Mouse (Mus musculus) common myeloid progenitor, adult 5-6 weeks (primary cell): ENCODE data around the gene Actl7a. TPM values are rescaled to one million over a fixed set of nuclear protein-coding genes. Genes with fewer than 3 reads are reported as not detected.
A peak's percentile ranks its signal among the peaks of the same experiment; 100 is the strongest.

Experiments
- ATAC-seq: replicated peaks from 2 replicates; pipeline ENCODE4 v1.8.0; 2016; ENCODE audit warnings: low read depth, mild to moderate bottlenecking, moderate TSS enrichment, inconsistent platforms; ENCODE audit not compliant: poor library complexity, severe bottlenecking
- total RNA-seq: library from RNA; stranded (forward); fragments of 200-1000, 187-1606 nt; gene quantifications from 2 replicates; pipeline ENCODE4 v1.2.3, GENCODE M21; 2017

Actl7a gene
- total RNA-seq, 1 experiment from 2014 or later, result not detected

DNA sequence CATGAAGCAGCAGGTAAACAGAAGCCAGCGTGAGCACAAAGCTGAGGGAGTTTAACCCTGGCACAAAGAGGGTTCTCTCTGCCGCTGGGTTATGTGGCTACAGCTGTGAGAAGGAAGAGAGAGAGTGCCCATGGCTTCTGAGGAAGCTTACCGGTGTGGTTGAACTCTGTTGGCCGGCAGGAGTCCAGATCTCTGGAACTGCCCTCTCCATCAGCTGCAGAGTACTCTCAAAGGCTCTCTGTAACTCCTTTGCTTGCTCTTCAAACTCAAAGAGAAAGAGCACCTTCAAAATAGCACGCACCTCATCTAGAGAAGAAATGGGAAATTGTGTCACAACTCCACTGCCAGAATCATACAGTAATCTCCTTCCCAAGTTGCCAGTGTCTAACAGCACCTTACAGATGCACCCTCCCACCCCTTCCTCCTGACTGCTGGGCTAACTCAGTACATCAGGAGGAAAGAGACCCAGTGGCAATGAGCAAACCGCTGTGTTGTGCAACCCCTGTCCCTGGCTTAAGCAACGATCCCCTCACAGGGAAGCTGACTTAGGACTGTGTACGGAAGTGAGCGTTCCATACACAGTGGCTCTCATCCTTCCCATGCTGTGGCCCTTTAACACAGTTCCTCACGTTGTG, 13.9 kb downstream of the Actl7a start:
- peak; percentile 84 for ATAC-seq

DNA sequence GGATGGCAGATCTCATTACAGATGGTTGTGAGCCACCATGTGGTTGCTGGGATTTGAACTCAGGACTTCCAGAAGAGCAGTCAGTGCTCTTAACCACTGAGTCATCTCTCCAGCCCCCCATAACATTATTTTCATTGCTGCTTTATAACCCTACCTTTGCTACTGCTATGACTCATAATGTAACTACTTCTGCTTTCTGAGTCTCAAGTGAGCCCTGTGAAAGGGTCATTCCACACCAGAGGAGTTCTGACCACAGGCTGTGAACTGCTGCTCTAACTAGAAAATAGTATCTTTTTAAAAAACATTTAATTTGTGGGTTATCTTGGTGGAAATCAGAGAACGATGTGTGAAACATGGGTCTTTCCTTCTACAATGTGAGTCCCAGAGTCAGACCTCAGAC, 14.5 kb downstream of the Actl7a start:
- ATAC-seq, result peak; percentile 45; the same call in 1 of the 2 replicates

DNA sequence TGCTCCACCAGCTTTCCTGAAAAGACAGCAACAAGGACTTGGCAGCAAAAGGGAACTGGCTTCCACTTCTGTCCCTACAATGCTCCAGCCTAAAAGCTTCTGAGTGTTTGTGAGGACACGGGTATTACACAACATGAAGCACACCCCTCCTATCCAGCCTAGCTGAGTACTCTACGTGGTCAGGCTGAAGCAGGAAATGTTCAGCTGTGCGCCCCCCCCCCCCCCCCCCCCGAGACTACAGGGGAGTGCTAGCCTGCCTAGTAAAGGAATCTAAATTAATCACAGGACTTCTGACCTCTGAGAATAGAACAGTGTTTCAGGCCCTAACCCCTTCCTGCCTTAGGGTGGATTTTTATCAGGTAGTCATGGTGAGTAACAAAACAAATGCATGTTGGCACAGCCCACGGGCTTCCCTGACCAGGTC, 24.7 kb downstream of the Actl7a start:
- no peak for ATAC-seq

DNA sequence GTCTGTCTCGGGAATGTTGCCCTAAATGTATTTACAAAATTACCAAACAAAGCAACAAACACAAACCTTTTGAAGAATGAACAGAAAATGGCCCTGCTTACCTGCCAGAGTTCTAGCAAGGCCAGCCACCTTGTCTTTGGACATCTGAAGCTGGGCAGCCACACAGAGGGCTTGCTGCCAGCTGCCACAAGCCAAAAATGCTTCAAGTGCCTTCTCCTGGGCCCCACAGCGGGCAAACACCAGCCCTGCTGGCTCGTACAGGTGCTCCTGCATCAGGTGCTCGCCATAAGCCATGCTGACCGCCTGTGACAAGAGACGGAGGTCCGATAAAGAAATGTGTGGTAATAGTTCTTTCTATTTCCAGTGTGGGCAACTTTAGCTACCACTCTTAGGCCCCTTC, 25.7 kb downstream of the Actl7a start:
- ATAC-seq, result no peak

DNA sequence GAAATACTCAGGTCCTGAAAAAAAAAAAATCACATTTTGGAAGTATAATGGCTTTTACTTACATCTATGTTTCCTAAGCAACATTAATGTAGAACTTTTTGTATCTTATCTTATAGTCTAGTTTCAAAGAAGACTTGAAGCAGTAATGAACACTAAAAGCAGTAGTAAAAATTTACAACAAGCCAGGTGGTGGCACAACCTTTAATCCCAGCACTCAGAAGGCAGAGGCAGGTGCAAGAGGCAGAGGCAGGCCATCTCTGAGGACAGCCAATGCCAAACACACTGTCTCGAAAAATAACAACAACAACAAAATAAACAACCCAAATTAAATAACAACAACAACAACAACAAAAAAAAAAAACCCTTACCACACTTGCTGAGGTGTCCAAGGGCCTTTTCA, 27.9 kb downstream of the Actl7a start:
- ATAC-seq, result no peak

DNA sequence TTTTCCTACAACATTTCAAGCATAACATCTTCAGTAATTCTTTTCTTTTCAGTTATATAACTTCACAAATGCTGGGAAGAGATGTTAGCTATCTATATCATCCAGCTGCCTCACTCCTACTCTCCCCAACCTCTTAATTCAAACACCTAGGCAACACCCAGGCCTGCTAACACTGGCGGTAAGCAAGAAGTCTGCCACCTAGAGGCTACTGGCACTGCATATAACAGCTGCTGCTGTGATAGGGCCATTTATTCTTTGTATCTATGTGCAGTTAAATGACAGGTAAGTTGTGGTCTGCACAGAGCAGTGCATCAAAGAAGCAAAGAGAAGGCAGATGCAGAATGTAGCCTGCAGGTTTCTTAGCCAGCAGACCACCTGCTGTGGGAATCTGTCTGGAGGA, 48.2 kb downstream of the Actl7a start:
- ATAC-seq, result no peak

Other genes with a start within 250 kb of the Actl7a start
- not detected in 2 replicates for gene Gm26657, start 3.3 kb upstream of the Actl7a start, total RNA-seq
- gene Actl7b, start 2.0 kb upstream of the Actl7a start, total RNA-seq, result not detected in 2 replicates
- 34.9 and 42.8 TPM in 2 replicates for gene Elp1, start 58.9 kb downstream of the Actl7a start, total RNA-seq
- 7.5 and 9.3 TPM in 2 replicates for gene Fam206a, start 58.9 kb downstream of the Actl7a start, total RNA-seq
- 7.7 and 12.1 TPM in 2 replicates for gene Ctnnal1, start 121.8 kb downstream of the Actl7a start, total RNA-seq
- 10.7 and 12.1 TPM in 2 replicates for gene Tmem245, start 204.0 kb downstream of the Actl7a start, total RNA-seq
- gene Frrs1l, start 247.0 kb downstream of the Actl7a start, total RNA-seq, result not detected in 2 replicates